Mouse (Mus musculus): Measurements from ENCODE around the gene Adgrl3. TPM values are rescaled to one million over a fixed set of nuclear protein-coding genes. Genes with fewer than 3 reads are reported as not detected.
A peak's percentile ranks its signal among the peaks of the same experiment; 100 is the strongest.

Gene Adgrl3
- polyA plus RNA-seq, 1 experiment, result 3.6 TPM

DNA sequence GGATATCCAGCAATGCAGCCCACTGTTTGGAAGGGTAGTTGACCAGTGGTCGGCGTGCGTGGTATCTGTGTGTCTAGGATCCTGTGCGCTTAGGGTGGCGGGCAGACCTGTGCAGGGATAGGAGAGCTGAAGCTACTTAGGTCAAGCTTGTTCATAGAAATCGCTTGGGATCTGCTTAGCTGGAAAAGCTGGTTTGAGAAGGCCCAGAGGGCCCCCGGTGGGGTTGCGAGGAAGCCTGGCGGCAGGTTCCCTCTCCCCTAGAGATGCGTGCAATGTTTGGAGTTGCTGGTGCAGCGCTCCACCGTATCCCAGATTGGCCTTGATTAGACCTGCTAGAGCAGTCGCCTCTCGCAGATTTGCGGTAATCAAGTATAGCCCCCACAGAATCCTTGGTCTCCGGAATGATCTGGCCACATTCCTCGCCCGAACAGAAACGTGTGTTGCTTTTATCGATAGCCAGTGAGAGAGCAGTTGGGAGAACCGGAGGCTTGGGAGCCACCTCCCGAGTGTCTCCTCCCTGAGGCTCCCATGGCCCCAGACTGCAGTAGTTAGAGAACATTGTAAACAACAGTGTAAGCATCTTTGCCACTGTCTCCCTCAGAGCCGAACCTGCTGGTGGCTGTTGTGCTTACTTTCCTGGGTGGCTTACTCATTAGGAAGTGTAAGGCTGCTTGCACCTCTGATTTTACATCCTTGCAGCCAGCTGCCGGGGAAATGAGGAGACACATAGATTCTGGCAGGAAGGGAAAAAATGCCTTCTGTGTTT is 2.6 kb downstream of the Adgrl3 start:
- Histone ChIP-seq H3K4me1 (ENCODE audit: control insufficient read depth, insufficient read depth, insufficient read length, low read length) (peaks cover 7% of the 10 kb centered on the region; the same call in 1 of the 2 replicates), H3K4me3 (ENCODE audit: low read depth, low read length) (peak overlapping the region; percentile 68), H3K36me3 (ENCODE audit: control insufficient read depth, insufficient read depth, low read length) (no peaks in the 10 kb centered on the region), H3K27me3 (ENCODE audit: control insufficient read depth, insufficient read depth, low read length) (peaks cover 33% of the 10 kb centered on the region), H3K27ac (ENCODE audit: insufficient read depth, low read depth, low read length) (peak overlapping the region; percentile 18; the same call in 1 of the 2 replicates)
- WGBS, result 5% methylated on average over 24 of the region's 24 CpGs
- TF ChIP-seq CTCF (IDR thresholded peaks at IDR 0.05; ENCODE audit: extremely low read depth, insufficient read length, insufficient replicate concordance, low read depth, low read length), result no peak
- no peak for TF ChIP-seq POLR2A (IDR thresholded peaks at IDR 0.05; ENCODE audit: low read depth, low read length)

- no peak for TF ChIP-seq CTCF (IDR thresholded peaks at IDR 0.05; ENCODE audit: extremely low read depth, insufficient read length, insufficient replicate concordance, low read depth, low read length)
- Histone ChIP-seq H3K36me3 (ENCODE audit: control insufficient read depth, insufficient read depth, low read length) (no peaks in the 10 kb centered on the region), H3K4me1 (ENCODE audit: control insufficient read depth, insufficient read depth, insufficient read length, low read length) (peaks cover 7% of the 10 kb centered on the region; the same call in 1 of the 2 replicates), H3K27ac (ENCODE audit: insufficient read depth, low read depth, low read length) (no peak overlapping the region), H3K4me3 (ENCODE audit: low read depth, low read length) (no peak overlapping the region), H3K27me3 (ENCODE audit: control insufficient read depth, insufficient read depth, low read length) (peaks cover 33% of the 10 kb centered on the region)
- WGBS, result 47% methylated on average over 17 of the region's 17 CpGs
Observed at GRCm38 (mm10) chr5:81023923-81024715, 4.2 kb downstream of the Adgrl3 start.

DNA sequence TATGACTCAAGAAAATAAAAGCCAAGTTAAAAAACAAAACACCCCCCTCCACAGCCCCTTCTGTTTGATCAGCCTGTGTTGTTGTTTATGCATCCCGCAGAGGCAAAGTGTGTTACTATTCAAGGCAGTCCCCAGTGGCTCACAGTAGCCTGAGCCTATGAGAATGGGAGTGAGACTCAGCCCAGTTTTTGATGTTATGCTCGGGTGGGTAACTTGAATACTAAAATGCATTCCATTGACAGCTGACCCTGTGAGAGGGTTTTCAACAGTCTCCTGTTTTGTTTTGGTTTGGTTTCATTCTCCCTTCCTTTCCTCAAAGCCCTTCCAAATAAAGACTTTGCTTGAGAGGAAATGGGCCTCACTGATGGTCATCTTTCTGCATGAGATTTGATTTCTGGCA is 8.9 kb downstream of the Adgrl3 start:
- Histone ChIP-seq H3K36me3 (ENCODE audit: control insufficient read depth, insufficient read depth, low read length) (no peaks in the 10 kb centered on the region), H3K4me1 (ENCODE audit: control insufficient read depth, insufficient read depth, insufficient read length, low read length) (no peaks in the 10 kb centered on the region), H3K4me3 (ENCODE audit: low read depth, low read length) (no peak overlapping the region), H3K27ac (ENCODE audit: insufficient read depth, low read depth, low read length) (no peak overlapping the region), H3K27me3 (ENCODE audit: control insufficient read depth, insufficient read depth, low read length) (no peaks in the 10 kb centered on the region; the same call in 1 of the 2 replicates)
- TF ChIP-seq CTCF (IDR thresholded peaks at IDR 0.05; ENCODE audit: extremely low read depth, insufficient read length, insufficient replicate concordance, low read depth, low read length) (no peak), POLR2A (IDR thresholded peaks at IDR 0.05; ENCODE audit: low read depth, low read length) (no peak)
- 52% methylated on average over 2 of the region's 2 CpGs for WGBS

DNA sequence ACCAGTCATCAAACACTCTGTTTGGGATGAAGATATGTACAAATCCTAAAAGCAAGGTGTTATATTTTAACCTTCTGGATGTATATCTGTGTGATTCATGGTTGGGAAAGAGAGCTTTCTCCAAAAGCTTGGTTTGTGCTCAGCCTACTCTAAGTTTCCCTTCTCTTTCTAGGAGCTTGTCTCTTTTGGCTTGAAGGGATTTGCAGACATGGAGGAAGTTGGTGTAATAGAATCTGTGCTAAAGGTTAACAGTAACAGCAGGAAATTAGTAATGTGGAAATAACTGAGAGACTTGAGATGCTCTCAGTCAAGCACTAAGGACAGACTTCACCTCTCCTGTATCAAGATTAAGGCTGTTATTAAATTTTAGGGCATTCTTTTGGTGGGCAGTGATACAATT is 17.2 kb downstream of the Adgrl3 start:
- Histone ChIP-seq H3K27me3 (ENCODE audit: control insufficient read depth, insufficient read depth, low read length) (no peaks in the 10 kb centered on the region), H3K27ac (ENCODE audit: insufficient read depth, low read depth, low read length) (no peak overlapping the region), H3K4me3 (ENCODE audit: low read depth, low read length) (no peak overlapping the region), H3K4me1 (ENCODE audit: control insufficient read depth, insufficient read depth, insufficient read length, low read length) (no peaks in the 10 kb centered on the region), H3K36me3 (ENCODE audit: control insufficient read depth, insufficient read depth, low read length) (no peaks in the 10 kb centered on the region)
- no peak for TF ChIP-seq POLR2A (IDR thresholded peaks at IDR 0.05; ENCODE audit: low read depth, low read length)
- TF ChIP-seq CTCF (IDR thresholded peaks at IDR 0.05; ENCODE audit: extremely low read depth, insufficient read length, insufficient replicate concordance, low read depth, low read length), result no peak

DNA sequence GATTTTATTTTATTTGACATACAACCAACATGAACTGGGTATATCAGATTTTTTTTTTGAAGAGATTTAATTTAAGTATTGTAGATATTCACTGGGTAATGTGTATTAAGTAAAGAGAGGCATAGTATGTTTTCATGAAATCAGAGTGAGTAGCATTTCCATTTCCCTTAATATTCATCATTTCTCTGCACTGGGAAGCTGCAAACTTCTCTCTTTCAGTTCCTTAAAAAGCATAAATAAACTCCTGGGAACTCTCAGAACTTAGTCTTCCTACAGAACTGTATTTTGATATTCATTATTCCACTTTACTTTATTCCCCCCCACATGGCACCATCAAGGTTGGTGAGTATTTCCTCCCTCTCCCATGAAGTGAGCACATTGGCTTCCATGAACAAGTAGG is 23.9 kb downstream of the Adgrl3 start:
- Histone ChIP-seq H3K4me1 (ENCODE audit: control insufficient read depth, insufficient read depth, insufficient read length, low read length) (no peaks in the 10 kb centered on the region), H3K27ac (ENCODE audit: insufficient read depth, low read depth, low read length) (no peak overlapping the region), H3K4me3 (ENCODE audit: low read depth, low read length) (no peak overlapping the region), H3K36me3 (ENCODE audit: control insufficient read depth, insufficient read depth, low read length) (no peaks in the 10 kb centered on the region), H3K27me3 (ENCODE audit: control insufficient read depth, insufficient read depth, low read length) (no peaks in the 10 kb centered on the region)
- TF ChIP-seq CTCF (IDR thresholded peaks at IDR 0.05; ENCODE audit: extremely low read depth, insufficient read length, insufficient replicate concordance, low read depth, low read length) (no peak), POLR2A (IDR thresholded peaks at IDR 0.05; ENCODE audit: low read depth, low read length) (no peak)

- Histone ChIP-seq H3K4me3 (ENCODE audit: low read depth, low read length) (no peak overlapping the region), H3K4me1 (ENCODE audit: control insufficient read depth, insufficient read depth, insufficient read length, low read length) (no peaks in the 10 kb centered on the region), H3K27ac (ENCODE audit: insufficient read depth, low read depth, low read length) (no peak overlapping the region), H3K36me3 (ENCODE audit: control insufficient read depth, insufficient read depth, low read length) (no peaks in the 10 kb centered on the region), H3K27me3 (ENCODE audit: control insufficient read depth, insufficient read depth, low read length) (no peaks in the 10 kb centered on the region)
- TF ChIP-seq POLR2A (IDR thresholded peaks at IDR 0.05; ENCODE audit: low read depth, low read length), result no peak
- no peak for TF ChIP-seq CTCF (IDR thresholded peaks at IDR 0.05; ENCODE audit: extremely low read depth, insufficient read length, insufficient replicate concordance, low read depth, low read length)
- WGBS, result 86% methylated on average over 4 of the region's 4 CpGs
Observed at GRCm38 (mm10) chr5:81046128-81046527, 26.2 kb downstream of the Adgrl3 start.

GRCm38 (mm10) chr5:81054628-81055027 is 34.7 kb downstream of the Adgrl3 start:
- H3K36me3 ChIP-seq (ENCODE audit: control insufficient read depth, insufficient read depth, low read length), result no peaks in the 10 kb centered on the region
- no peaks in the 10 kb centered on the region for H3K4me1 ChIP-seq (ENCODE audit: control insufficient read depth, insufficient read depth, insufficient read length, low read length)
- H3K27me3 ChIP-seq (ENCODE audit: control insufficient read depth, insufficient read depth, low read length), result no peaks in the 10 kb centered on the region
- TF ChIP-seq POLR2A (IDR thresholded peaks at IDR 0.05; ENCODE audit: low read depth, low read length) (no peak), CTCF (IDR thresholded peaks at IDR 0.05; ENCODE audit: extremely low read depth, insufficient read length, insufficient replicate concordance, low read depth, low read length) (no peak)
- WGBS, result 73% methylated on average over 4 of the region's 4 CpGs
- no peak overlapping the region for H3K4me3 ChIP-seq (ENCODE audit: low read depth, low read length)
- no peak overlapping the region for H3K27ac ChIP-seq (ENCODE audit: insufficient read depth, low read depth, low read length)

All from small intestine, adult 2 months (tissue).